Mouse (Mus musculus) layer of hippocampus, adult 8-10 months (tissue): ENCODE measurements around the gene Chchd4. TPM values are rescaled to one million over a fixed set of nuclear protein-coding genes. Genes with fewer than 3 reads are reported as not detected.

Source experiments
- total RNA-seq, 4 experiments: library from RNA; stranded (reverse); gene quantifications; 2 replicates each; pipeline ENCODE4 v1.2.4; 2022

The Chchd4 gene
- total RNA-seq, 4 experiments from 2014 or later = 20.7 to 23.4 (median 22.2) TPM

Other genes with a start within 250 kb of the Chchd4 start
- 10 to 100 TPM; 12.9 to 26.9 (median 21.2) TPM for gene Wnt7a, start 62.2 kb downstream of the Chchd4 start, total RNA-seq
- gene Tmem43, start 157 bp upstream of the Chchd4 start, total RNA-seq = 10 to 100 TPM; 31.1 to 35.9 (median 34.1) TPM
- gene Xpc, start 42.3 kb upstream of the Chchd4 start, total RNA-seq = 10 to 100 TPM; 11.7 to 16.0 (median 13.7) TPM
- gene Lsm3, start 42.4 kb upstream of the Chchd4 start, total RNA-seq = 10 to 100 TPM; 32.4 to 35.7 (median 32.9) TPM
- 100 to 1,000 TPM; 142 to 166 (median 152) TPM for gene Slc6a6, start 210.5 kb upstream of the Chchd4 start, total RNA-seq